Mouse (Mus musculus) bone marrow, adult 2 months (tissue): ENCODE results near the gene Srrm3.

Experiments
- CTCF ChIP-seq: fragments of 200-500 bp; IDR thresholded peaks from 2 replicates; pipeline ENCODE4 v1.5.1; 2011; ENCODE audit warnings: low read length, control low read depth; ENCODE audit not compliant: control insufficient read depth, insufficient read depth
- POLR2A ChIP-seq: fragments of 200-500 bp; IDR thresholded peaks from 2 replicates; pipeline ENCODE4 v1.6.1; 2011; ENCODE audit warnings: low read depth, mild to moderate bottlenecking, control low read depth, low read length, borderline replicate concordance; ENCODE audit not compliant: control insufficient read depth

DNA sequence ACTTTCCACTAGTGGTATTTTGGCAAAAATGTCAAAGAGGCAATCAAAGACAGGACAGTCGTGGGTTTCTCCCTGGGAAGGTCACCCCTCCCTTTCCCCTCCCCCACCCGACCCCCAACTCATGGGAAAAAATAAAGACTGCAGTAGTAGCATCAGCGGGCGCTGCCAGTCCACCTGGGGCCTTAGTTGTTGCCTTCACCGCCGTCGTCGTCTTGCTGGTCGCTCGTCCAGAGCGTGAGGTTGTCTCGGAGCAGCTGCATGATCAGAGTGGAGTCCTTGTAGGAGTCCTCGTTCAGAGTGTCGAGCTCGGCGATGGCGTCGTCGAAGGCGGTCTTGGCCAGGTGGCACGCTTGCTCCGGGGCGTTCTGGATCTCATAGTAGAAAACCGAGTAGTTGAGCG is 104.1 kb downstream of the Srrm3 start:
- TF ChIP-seq CTCF (no peak), POLR2A (no peak)
